Mouse (Mus musculus): ENCODE measurements around the gene 1600014C10Rik.
A peak's percentile ranks its signal among the peaks of the same experiment; 100 is the strongest.

Gene 1600014C10Rik

GRCm38 (mm10) chr7:38182962-38183687 lies at the start of gene 1600014C10Rik:
1600014C10Rik (plus strand) TSS chr7:38183217.
- no peak for DNase-seq (ENCODE audit: low read depth, low spot score)

GRCm38 (mm10) chr7:38134471-38134870 lies 48.5 kb upstream of the 1600014C10Rik start:
- no peaks in the 10 kb centered on the region for H3K27me3 ChIP-seq (ENCODE audit: control insufficient read depth, insufficient read depth, low read length, poor library complexity, severe bottlenecking)
- DNase-seq (ENCODE audit: low read depth, low spot score): no peak
- no peaks in the 10 kb centered on the region for H3K36me3 ChIP-seq (ENCODE audit: control insufficient read depth, insufficient read depth, low read length, poor library complexity, severe bottlenecking)

More at GRCm38 (mm10) chr7:38182962-38183687, at the start of gene 1600014C10Rik:
- Histone ChIP-seq H3K27me3 (ENCODE audit: control insufficient read depth, insufficient read depth, low read length, poor library complexity, severe bottlenecking) (no peaks in the 10 kb centered on the region), H3K36me3 (ENCODE audit: control insufficient read depth, insufficient read depth, low read length, poor library complexity, severe bottlenecking) (no peaks in the 10 kb centered on the region)

GRCm38 (mm10) chr7:38140324-38140723 lies 42.7 kb upstream of the 1600014C10Rik start:
- Histone ChIP-seq H3K36me3 (ENCODE audit: control insufficient read depth, insufficient read depth, low read length, poor library complexity, severe bottlenecking) (no peaks in the 10 kb centered on the region), H3K27me3 (ENCODE audit: control insufficient read depth, insufficient read depth, low read length, poor library complexity, severe bottlenecking) (no peaks in the 10 kb centered on the region)
- no peak for DNase-seq (ENCODE audit: low read depth, low spot score)

- Histone ChIP-seq H3K27me3 (ENCODE audit: control insufficient read depth, insufficient read depth, low read length, poor library complexity, severe bottlenecking) (no peaks in the 10 kb centered on the region), H3K36me3 (ENCODE audit: control insufficient read depth, insufficient read depth, low read length, poor library complexity, severe bottlenecking) (no peaks in the 10 kb centered on the region)
- DNase-seq (ENCODE audit: low read depth, low spot score): peak; percentile 91
Measured at GRCm38 (mm10) chr7:38141747-38142545, 41.1 kb upstream of the 1600014C10Rik start.

- no peaks in the 10 kb centered on the region for H3K36me3 ChIP-seq (ENCODE audit: control insufficient read depth, insufficient read depth, low read length, poor library complexity, severe bottlenecking)
- no peak for DNase-seq (ENCODE audit: low read depth, low spot score)
- H3K27me3 ChIP-seq (ENCODE audit: control insufficient read depth, insufficient read depth, low read length, poor library complexity, severe bottlenecking): no peaks in the 10 kb centered on the region
Measured at GRCm38 (mm10) chr7:38147477-38147876, 35.5 kb upstream of the 1600014C10Rik start.

- DNase-seq (ENCODE audit: low read depth, low spot score): no peak
- H3K36me3 ChIP-seq (ENCODE audit: control insufficient read depth, insufficient read depth, low read length, poor library complexity, severe bottlenecking): no peaks in the 10 kb centered on the region
Measured at GRCm38 (mm10) chr7:38151706-38152312, 31.2 kb upstream of the 1600014C10Rik start.

GRCm38 (mm10) chr7:38152571-38152970 lies 30.4 kb upstream of the 1600014C10Rik start:
- no peak for DNase-seq (ENCODE audit: low read depth, low spot score)
- H3K36me3 ChIP-seq (ENCODE audit: control insufficient read depth, insufficient read depth, low read length, poor library complexity, severe bottlenecking): no peaks in the 10 kb centered on the region
- H3K27me3 ChIP-seq (ENCODE audit: control insufficient read depth, insufficient read depth, low read length, poor library complexity, severe bottlenecking): no peaks in the 10 kb centered on the region

More at GRCm38 (mm10) chr7:38151706-38152312, 31.2 kb upstream of the 1600014C10Rik start:
- H3K27me3 ChIP-seq (ENCODE audit: control insufficient read depth, insufficient read depth, low read length, poor library complexity, severe bottlenecking): no peaks in the 10 kb centered on the region

GRCm38 (mm10) chr7:38155829-38156228 lies 27.2 kb upstream of the 1600014C10Rik start:
- DNase-seq (ENCODE audit: low read depth, low spot score): peak; percentile 56
- no peaks in the 10 kb centered on the region for H3K27me3 ChIP-seq (ENCODE audit: control insufficient read depth, insufficient read depth, low read length, poor library complexity, severe bottlenecking)
- H3K36me3 ChIP-seq (ENCODE audit: control insufficient read depth, insufficient read depth, low read length, poor library complexity, severe bottlenecking): no peaks in the 10 kb centered on the region

- DNase-seq (ENCODE audit: low read depth, low spot score): no peak
- Histone ChIP-seq H3K27me3 (ENCODE audit: control insufficient read depth, insufficient read depth, low read length, poor library complexity, severe bottlenecking) (no peaks in the 10 kb centered on the region), H3K36me3 (ENCODE audit: control insufficient read depth, insufficient read depth, low read length, poor library complexity, severe bottlenecking) (no peaks in the 10 kb centered on the region)
Measured at GRCm38 (mm10) chr7:38158764-38159458, 24.1 kb upstream of the 1600014C10Rik start.

GRCm38 (mm10) chr7:38161438-38161837 lies 21.6 kb upstream of the 1600014C10Rik start:
- H3K36me3 ChIP-seq (ENCODE audit: control insufficient read depth, insufficient read depth, low read length, poor library complexity, severe bottlenecking): no peaks in the 10 kb centered on the region
- no peaks in the 10 kb centered on the region for H3K27me3 ChIP-seq (ENCODE audit: control insufficient read depth, insufficient read depth, low read length, poor library complexity, severe bottlenecking)
- peak; percentile 57 for DNase-seq (ENCODE audit: low read depth, low spot score)

GRCm38 (mm10) chr7:38163433-38164050 lies 19.5 kb upstream of the 1600014C10Rik start:
- Histone ChIP-seq H3K36me3 (ENCODE audit: control insufficient read depth, insufficient read depth, low read length, poor library complexity, severe bottlenecking) (no peaks in the 10 kb centered on the region), H3K27me3 (ENCODE audit: control insufficient read depth, insufficient read depth, low read length, poor library complexity, severe bottlenecking) (no peaks in the 10 kb centered on the region)
- no peak for DNase-seq (ENCODE audit: low read depth, low spot score)

- no peak for DNase-seq (ENCODE audit: low read depth, low spot score)
- Histone ChIP-seq H3K36me3 (ENCODE audit: control insufficient read depth, insufficient read depth, low read length, poor library complexity, severe bottlenecking) (no peaks in the 10 kb centered on the region), H3K27me3 (ENCODE audit: control insufficient read depth, insufficient read depth, low read length, poor library complexity, severe bottlenecking) (no peaks in the 10 kb centered on the region)
Measured at GRCm38 (mm10) chr7:38166930-38167645, 15.9 kb upstream of the 1600014C10Rik start.

GRCm38 (mm10) chr7:38167724-38168141 lies 15.3 kb upstream of the 1600014C10Rik start:
- peak; percentile 80 for DNase-seq (ENCODE audit: low read depth, low spot score)
- Histone ChIP-seq H3K36me3 (ENCODE audit: control insufficient read depth, insufficient read depth, low read length, poor library complexity, severe bottlenecking) (no peaks in the 10 kb centered on the region), H3K27me3 (ENCODE audit: control insufficient read depth, insufficient read depth, low read length, poor library complexity, severe bottlenecking) (no peaks in the 10 kb centered on the region)
